Mouse (Mus musculus): ENCODE measurements around the gene Rbx1. TPM values are rescaled to one million over a fixed set of nuclear protein-coding genes. Genes with fewer than 3 reads are reported as not detected.
"Not testable (repeated sequence)": the region's sequence is repeated elsewhere in the genome, so short reads cannot be mapped to it uniquely, and the experiment has no call there.

Rbx1 gene
- polyA plus RNA-seq, 1 experiment from 2014 or later: 465 TPM

GRCm38 (mm10) chr15:81479446-81480213 is 13.5 kb downstream of the Rbx1 start:
- Histone ChIP-seq H3K27ac (ENCODE audit: low read length) (no peak overlapping the region), H3K9ac (replicated peaks; ENCODE audit: low read depth) (no peak overlapping the region), H3K4me1 (ENCODE audit: insufficient read depth, low read depth, low read length) (0 out of 2 replicates have a peak, but pooled peaks cover 3% of the 10 kb centered on the region), H3K4me3 (ENCODE audit: low read depth, low read length) (no peak overlapping the region), H3K4me2 (replicated peaks; ENCODE audit: low read depth, low read length) (no peak overlapping the region), H3K27me3 (replicated peaks; ENCODE audit: insufficient read depth, low read length) (no peaks in the 10 kb centered on the region), H3K36me3 (ENCODE audit: insufficient read depth, low read length) (0 out of 2 replicates have a peak, but pooled peaks cover 4% of the 10 kb centered on the region), H3K9me3 (ENCODE audit: low read length) (no peaks in the 10 kb centered on the region)
- no peak for TF ChIP-seq EP300 (IDR thresholded peaks at IDR 0.05)
- no peak for TF ChIP-seq CTCF (IDR thresholded peaks at IDR 0.05)
- WGBS: 52% methylated on average over 21 of the region's 21 CpGs
- ATAC-seq: no peak
- no peak for DNase-seq (ENCODE audit: low spot score)

- H3K4me3 ChIP-seq (ENCODE audit: low read depth, low read length); H3K9me3 ChIP-seq (ENCODE audit: low read length); H3K4me2 ChIP-seq (replicated peaks; ENCODE audit: low read depth, low read length); ATAC-seq; H3K27me3 ChIP-seq (replicated peaks; ENCODE audit: insufficient read depth, low read length); H3K27ac ChIP-seq (ENCODE audit: low read length); H3K9ac ChIP-seq (replicated peaks; ENCODE audit: low read depth); DNase-seq (ENCODE audit: low spot score); H3K4me1 ChIP-seq (ENCODE audit: insufficient read depth, low read depth, low read length); H3K36me3 ChIP-seq (ENCODE audit: insufficient read depth, low read length): not testable (repeated sequence)
- 79% methylated on average over 3 of the region's 3 CpGs for WGBS
These were observed 14.2 kb downstream of the Rbx1 start for GRCm38 (mm10) chr15:81480284-81480683.

GRCm38 (mm10) chr15:81480977-81481379 is 14.9 kb downstream of the Rbx1 start:
- Histone ChIP-seq H3K9ac (replicated peaks; ENCODE audit: low read depth) (0 out of 2 replicates have a peak overlapping the region, but pooled peaks have one; percentile 8), H3K4me3 (ENCODE audit: low read depth, low read length) (peak overlapping the region; percentile 33), H3K27me3 (replicated peaks; ENCODE audit: insufficient read depth, low read length) (no peaks in the 10 kb centered on the region), H3K27ac (ENCODE audit: low read length) (no peak overlapping the region), H3K4me2 (replicated peaks; ENCODE audit: low read depth, low read length) (peak overlapping the region; percentile 60), H3K9me3 (ENCODE audit: low read length) (no peaks in the 10 kb centered on the region), H3K36me3 (ENCODE audit: insufficient read depth, low read length) (no peaks in the 10 kb centered on the region), H3K4me1 (ENCODE audit: insufficient read depth, low read depth, low read length) (0 out of 2 replicates have a peak, but pooled peaks cover 3% of the 10 kb centered on the region)
- TF ChIP-seq CTCF (IDR thresholded peaks at IDR 0.05) (no peak), EP300 (IDR thresholded peaks at IDR 0.05) (no peak)
- DNase-seq (ENCODE audit: low spot score) (peak; percentile 72), ATAC-seq (peak; percentile 84)
- WGBS: 12% methylated on average over 13 of the region's 13 CpGs

GRCm38 (mm10) chr15:81482966-81483365 is 16.9 kb downstream of the Rbx1 start:
- ATAC-seq: no peak
- WGBS: 83% methylated on average over 2 of the region's 2 CpGs
- 0 out of 2 replicates have a peak, but pooled peaks cover 3% of the 10 kb centered on the region for H3K4me1 ChIP-seq (ENCODE audit: insufficient read depth, low read depth, low read length)

GRCm38 (mm10) chr15:81483691-81484090 is 17.6 kb downstream of the Rbx1 start:
- Histone ChIP-seq H3K27ac (ENCODE audit: low read length) (no peak overlapping the region), H3K27me3 (replicated peaks; ENCODE audit: insufficient read depth, low read length) (no peaks in the 10 kb centered on the region), H3K36me3 (ENCODE audit: insufficient read depth, low read length) (no peaks in the 10 kb centered on the region), H3K4me2 (replicated peaks; ENCODE audit: low read depth, low read length) (no peak overlapping the region), H3K4me1 (ENCODE audit: insufficient read depth, low read depth, low read length) (0 out of 2 replicates have a peak, but pooled peaks cover 3% of the 10 kb centered on the region), H3K9ac (replicated peaks; ENCODE audit: low read depth) (no peak overlapping the region), H3K9me3 (ENCODE audit: low read length) (no peaks in the 10 kb centered on the region), H3K4me3 (ENCODE audit: low read depth, low read length) (no peak overlapping the region)
- 83% methylated on average over 6 of the region's 6 CpGs for WGBS
- ATAC-seq: no peak
- TF ChIP-seq CTCF (IDR thresholded peaks at IDR 0.05) (no peak), EP300 (IDR thresholded peaks at IDR 0.05) (no peak)
- no peak for DNase-seq (ENCODE audit: low spot score)

More at GRCm38 (mm10) chr15:81482966-81483365, 16.9 kb downstream of the Rbx1 start:
- Histone ChIP-seq H3K36me3 (ENCODE audit: insufficient read depth, low read length) (no peaks in the 10 kb centered on the region), H3K4me2 (replicated peaks; ENCODE audit: low read depth, low read length) (no peak overlapping the region), H3K27ac (ENCODE audit: low read length) (no peak overlapping the region), H3K9ac (replicated peaks; ENCODE audit: low read depth) (no peak overlapping the region), H3K9me3 (ENCODE audit: low read length) (no peaks in the 10 kb centered on the region), H3K27me3 (replicated peaks; ENCODE audit: insufficient read depth, low read length) (no peaks in the 10 kb centered on the region), H3K4me3 (ENCODE audit: low read depth, low read length) (no peak overlapping the region)
- TF ChIP-seq EP300 (IDR thresholded peaks at IDR 0.05) (no peak), CTCF (IDR thresholded peaks at IDR 0.05) (no peak)
- DNase-seq (ENCODE audit: low spot score): no peak

GRCm38 (mm10) chr15:81485483-81485882 is 19.4 kb downstream of the Rbx1 start:
- peak; percentile 41 for DNase-seq (ENCODE audit: low spot score)
- no peaks in the 10 kb centered on the region for H3K36me3 ChIP-seq (ENCODE audit: insufficient read depth, low read length)
- WGBS: 49% methylated on average over 4 of the region's 4 CpGs
- no peaks in the 10 kb centered on the region for H3K9me3 ChIP-seq (ENCODE audit: low read length)
- H3K27ac ChIP-seq (ENCODE audit: low read length): no peak overlapping the region
- no peaks in the 10 kb centered on the region for H3K27me3 ChIP-seq (replicated peaks; ENCODE audit: insufficient read depth, low read length)
- ATAC-seq: no peak
- TF ChIP-seq CTCF (IDR thresholded peaks at IDR 0.05): no peak
- TF ChIP-seq EP300 (IDR thresholded peaks at IDR 0.05): no peak
- 0 out of 2 replicates have a peak, but pooled peaks cover 3% of the 10 kb centered on the region for H3K4me1 ChIP-seq (ENCODE audit: insufficient read depth, low read depth, low read length)
- H3K4me3 ChIP-seq (ENCODE audit: low read depth, low read length): no peak overlapping the region
- no peak overlapping the region for H3K9ac ChIP-seq (replicated peaks; ENCODE audit: low read depth)
- no peak overlapping the region for H3K4me2 ChIP-seq (replicated peaks; ENCODE audit: low read depth, low read length)
